Mouse (Mus musculus) midbrain, embryonic 14.5 days (tissue): ENCODE measurements around the gene Slc9a8. TPM values are rescaled to one million over a fixed set of nuclear protein-coding genes. Genes with fewer than 3 reads are reported as not detected.

ENCODE experiments used
- ATAC-seq: fragments of 200-750 bp; cut with Nextera tagmentation; 2 replicates; pipeline ENCODE4 v1.8.0; 2017; ENCODE audit warnings: moderate number of reproducible peaks, moderate library complexity; ENCODE audit not compliant: low FRiP score, low TSS enrichment
- DNase-seq: peaks from one replicate; pipeline ENCODE4 v3.0.0-alpha.2; 2015
- H3K27ac ChIP-seq: fragments of 300-500 bp; sonication (generic); replicated peaks from 2 replicates; pipeline ENCODE4 v1.5.1; 2014; ENCODE audit warnings: mild to moderate bottlenecking, low read depth, low read length, moderate library complexity
- H3K27me3 ChIP-seq: fragments of 300-500 bp; sonication (generic); 2 replicates; pipeline ENCODE4 v1.6.1; 2014; ENCODE audit warnings: low read length, control low read depth, mixed read lengths; ENCODE audit not compliant: control insufficient read depth, insufficient read depth
- H3K36me3 ChIP-seq: fragments of 300-500 bp; sonication (generic); 2 replicates; pipeline ENCODE4 v1.6.1; 2014; ENCODE audit warnings: low read length, control low read depth; ENCODE audit not compliant: control insufficient read depth, insufficient read depth
- H3K4me1 ChIP-seq: fragments of 300-500 bp; sonication (generic); 2 replicates; pipeline ENCODE4 v1.6.1; 2014; ENCODE audit warnings: mild to moderate bottlenecking, antibody characterized with exemption, low read length, control low read depth; ENCODE audit not compliant: control insufficient read depth, insufficient read depth
- H3K4me2 ChIP-seq: fragments of 300-500 bp; sonication (generic); 2 replicates; pipeline ENCODE4 v1.6.1; 2014; ENCODE audit warnings: mild to moderate bottlenecking, low read length, moderate library complexity
- H3K4me3 ChIP-seq: fragments of 300-500 bp; sonication (generic); replicated peaks from 2 replicates; pipeline ENCODE4 v1.5.1; 2014; ENCODE audit warnings: low read depth, low read length
- H3K9ac ChIP-seq: fragments of 300-500 bp; sonication (generic); replicated peaks from 2 replicates; pipeline ENCODE4 v1.6.1; 2014; ENCODE audit warnings: mild to moderate bottlenecking, low read length, moderate library complexity
- H3K9me3 ChIP-seq: fragments of 300-500 bp; sonication (generic); 2 replicates; pipeline ENCODE4 v1.6.1; 2016; ENCODE audit warnings: low read length, control low read depth, mixed read lengths; ENCODE audit not compliant: control insufficient read depth
- WGBS: fragments of 180-500 bp; shearing (Covaris S2); extraction: QIAGEN DNeasy Blood & Tissue Kit; methylation state at CpG from one replicate; pipeline ENCODE4 v1.1.7; 2014; 5-methylcytosine and 5-hydroxymethylcytosine counted together
- polyA plus RNA-seq: library from polyadenylated mRNA; unstranded; fragments of >200 nt; fragmentation: Nextera tagmentation; extraction: Ambion mirVana; gene quantifications from 2 replicates; pipeline ENCODE4 v1.2.1, GENCODE M21; 2014

Slc9a8 gene
- polyA plus RNA-seq, 1 experiment from 2014 or later, result 19.2 TPM

DNA sequence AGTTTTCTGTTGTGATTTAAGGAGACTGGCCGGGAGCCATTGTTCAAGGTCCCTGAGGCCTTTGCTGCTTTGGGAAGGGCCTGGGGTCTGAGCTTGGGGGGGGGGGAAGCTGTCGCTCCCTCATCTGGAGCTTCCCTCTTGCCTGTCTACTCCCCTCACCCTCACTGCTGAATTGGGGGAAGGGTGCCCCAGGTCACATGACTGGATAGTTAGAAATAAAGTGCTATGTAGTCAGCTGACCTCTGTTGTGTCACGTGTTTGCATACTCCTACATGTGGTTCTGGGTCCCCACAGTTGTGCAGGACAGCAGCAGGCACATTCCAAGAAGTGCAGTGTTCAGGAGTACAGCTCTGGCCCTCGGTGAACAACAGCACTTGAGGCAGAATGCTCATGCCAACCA is 55.2 kb downstream of the Slc9a8 start:
- DNase-seq, result no peak
- peaks cover 16% of the 10 kb centered on the region for H3K4me1 ChIP-seq
- H3K27me3 ChIP-seq, result no peaks in the 10 kb centered on the region
- 67% methylated on average over 4 of the region's 4 CpGs for WGBS
- H3K4me2 ChIP-seq, result no peak overlapping the region
- no peak overlapping the region for H3K9ac ChIP-seq
- H3K4me3 ChIP-seq, result no peak overlapping the region
- ATAC-seq, result no peak
- peaks cover 43% of the 10 kb centered on the region for H3K36me3 ChIP-seq
- no peaks in the 10 kb centered on the region for H3K9me3 ChIP-seq
- H3K27ac ChIP-seq, result peak overlapping the region; percentile 75

DNA sequence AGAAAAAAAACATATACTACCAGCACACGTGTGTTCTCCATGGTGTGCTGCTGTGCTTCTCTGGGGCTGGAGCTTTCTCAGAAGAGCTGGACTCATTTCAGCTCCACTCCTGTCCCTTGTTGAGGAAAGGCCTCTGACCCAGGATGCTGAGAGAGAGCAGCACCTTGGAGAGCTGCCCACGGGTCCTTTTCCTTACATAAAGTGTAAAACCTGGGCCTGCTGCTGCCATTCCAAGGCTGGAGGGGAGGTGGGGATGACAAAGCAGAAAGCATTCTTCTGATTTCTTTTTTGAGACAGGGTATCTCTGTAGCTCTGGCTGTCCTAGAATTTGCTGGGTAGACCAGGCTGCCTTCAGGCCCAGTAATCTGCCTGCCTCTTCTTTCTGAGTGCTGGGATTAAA is 56.6 kb downstream of the Slc9a8 start:
- Histone ChIP-seq H3K27ac (no peak overlapping the region), H3K27me3 (no peaks in the 10 kb centered on the region), H3K4me2 (no peak overlapping the region), H3K4me1 (peaks cover 16% of the 10 kb centered on the region), H3K9ac (no peak overlapping the region), H3K4me3 (no peak overlapping the region), H3K36me3 (peaks cover 41% of the 10 kb centered on the region), H3K9me3 (no peaks in the 10 kb centered on the region)
- ATAC-seq, result no peak
- 46% methylated on average over 2 of the region's 2 CpGs for WGBS
- DNase-seq, result no peak

DNA sequence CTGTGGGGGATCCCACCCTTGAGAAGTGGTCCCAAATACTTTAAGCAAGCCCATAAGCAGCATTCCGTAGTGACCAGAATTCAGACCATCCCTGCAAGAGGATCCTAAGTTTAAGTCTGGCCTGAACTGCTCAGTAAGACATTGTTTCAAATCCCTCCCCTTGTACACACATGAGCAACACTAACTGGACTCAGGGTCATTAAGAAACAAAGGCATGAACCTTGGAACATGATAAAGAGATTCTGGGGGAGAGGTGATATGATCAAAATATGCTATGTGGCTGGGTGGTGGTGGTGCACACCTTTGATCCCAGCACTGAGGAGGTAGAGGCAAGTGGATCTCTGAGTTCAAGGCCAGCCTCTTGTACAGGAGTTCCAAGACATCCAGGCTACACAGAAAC is 58.0 kb downstream of the Slc9a8 start:
- Histone ChIP-seq H3K4me1 (peaks cover 16% of the 10 kb centered on the region), H3K4me3 (no peak overlapping the region), H3K4me2 (no peak overlapping the region), H3K27ac (no peak overlapping the region), H3K36me3 (peaks cover 41% of the 10 kb centered on the region), H3K9ac (no peak overlapping the region), H3K27me3 (no peaks in the 10 kb centered on the region), H3K9me3 (no peaks in the 10 kb centered on the region)
- 97% methylated on average over 1 of the region's 1 CpGs for WGBS
- DNase-seq (no peak), ATAC-seq (no peak)

DNA sequence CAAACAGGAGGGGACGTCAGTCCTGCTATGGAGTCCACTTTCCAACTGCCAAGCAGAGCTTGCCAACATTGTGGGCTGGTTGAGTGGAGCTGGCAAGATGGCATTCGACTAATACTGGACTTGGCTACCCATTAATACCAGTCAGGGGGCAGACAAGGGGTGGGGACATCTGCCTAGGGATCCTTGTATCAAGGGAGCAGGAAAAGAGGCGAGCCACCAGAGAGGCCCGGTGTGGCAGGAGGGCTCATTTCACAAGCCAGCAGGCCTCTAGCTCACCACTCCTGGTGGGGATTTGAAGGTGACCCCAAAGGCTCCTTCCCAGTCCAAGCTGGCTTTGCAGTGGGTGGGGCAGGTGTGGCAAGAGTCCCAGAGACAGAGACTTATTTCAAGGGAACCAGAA is 61.2 kb downstream of the Slc9a8 start:
- Histone ChIP-seq H3K4me3 (no peak overlapping the region), H3K9ac (no peak overlapping the region), H3K27ac (no peak overlapping the region), H3K27me3 (no peaks in the 10 kb centered on the region), H3K36me3 (peaks cover 40% of the 10 kb centered on the region), H3K4me2 (no peak overlapping the region), H3K4me1 (no peaks in the 10 kb centered on the region), H3K9me3 (no peaks in the 10 kb centered on the region)
- WGBS, result 91% methylated on average over 4 of the region's 4 CpGs
- DNase-seq (no peak), ATAC-seq (no peak)

DNA sequence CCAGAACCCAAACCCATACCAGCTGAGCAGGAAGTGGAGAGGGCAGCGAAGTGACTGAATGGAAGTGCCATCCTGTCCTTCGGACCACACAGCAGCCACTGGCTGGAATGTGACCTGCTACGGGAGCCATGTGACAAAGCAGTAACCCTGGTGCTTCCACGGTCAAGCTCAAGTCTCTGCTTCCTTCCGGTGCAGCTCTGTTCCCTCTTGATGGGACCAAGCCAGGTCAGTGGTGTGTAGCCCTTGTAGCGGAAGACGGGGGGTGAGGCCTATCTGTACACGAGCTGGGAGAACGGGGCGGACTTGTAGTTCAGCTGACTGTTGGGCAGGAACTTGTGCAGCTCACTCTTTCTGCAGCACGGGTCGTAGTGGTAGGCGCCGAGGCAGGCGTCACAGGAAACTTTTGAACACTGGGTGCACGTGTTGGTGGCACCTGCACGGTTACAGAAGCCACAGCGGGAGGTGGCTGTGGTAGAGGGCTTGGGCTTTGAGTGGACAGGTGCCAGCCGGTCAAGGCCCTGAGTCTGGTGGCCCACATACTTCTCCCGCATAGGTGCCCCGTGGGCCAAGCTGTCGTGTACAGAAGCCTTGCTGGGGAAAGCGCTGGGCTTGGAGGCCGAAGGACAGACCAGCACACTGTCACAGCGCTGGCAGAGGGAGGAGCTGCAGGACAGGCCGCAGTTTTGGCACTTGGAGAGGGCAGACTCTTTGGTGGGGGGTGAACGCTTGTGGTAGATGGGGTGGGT is 61.7 kb downstream of the Slc9a8 start:
- H3K36me3 ChIP-seq, result peaks cover 40% of the 10 kb centered on the region

DNA sequence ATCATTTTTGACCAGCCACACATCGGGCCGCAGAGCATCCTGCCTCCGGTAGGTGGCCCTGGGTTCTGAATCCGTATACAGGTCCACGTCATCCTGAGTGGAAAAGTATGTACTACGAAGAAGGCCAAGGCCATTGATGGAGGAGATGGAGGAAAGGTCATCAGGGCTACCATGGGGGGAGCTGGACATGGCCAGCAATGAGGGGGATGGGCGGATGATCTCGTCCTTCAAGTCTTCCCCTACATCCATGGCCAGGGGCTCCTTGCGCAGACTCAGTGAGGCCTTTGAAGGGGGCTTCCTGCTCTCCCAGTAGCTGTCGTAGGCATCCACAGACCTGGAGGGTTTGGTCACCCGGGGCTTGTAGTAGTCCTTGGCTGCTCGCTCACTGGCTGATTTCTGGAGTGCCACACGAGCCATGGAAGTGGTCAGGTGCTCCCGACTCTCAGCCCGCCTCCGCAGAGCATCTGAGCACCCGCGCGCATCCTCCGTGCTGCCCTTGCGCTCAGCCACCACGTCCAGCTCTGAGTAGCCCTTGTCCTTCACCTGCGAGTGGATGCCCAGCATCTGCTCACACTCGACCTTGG is 62.4 kb downstream of the Slc9a8 start:
- H3K36me3 ChIP-seq, result peaks cover 43% of the 10 kb centered on the region
- DNase-seq, result no peak

More for the DNA sequence above, 61.7 kb downstream of the Slc9a8 start:
- no peaks in the 10 kb centered on the region for H3K9me3 ChIP-seq
- no peak for ATAC-seq
- DNase-seq, result no peak
- no peak overlapping the region for H3K9ac ChIP-seq
- H3K27ac ChIP-seq, result no peak overlapping the region
- no peak overlapping the region for H3K4me3 ChIP-seq
- 94% methylated on average over 27 of the region's 27 CpGs for WGBS
- H3K4me1 ChIP-seq, result no peaks in the 10 kb centered on the region
- H3K4me2 ChIP-seq, result no peak overlapping the region
- H3K27me3 ChIP-seq, result no peaks in the 10 kb centered on the region

DNA sequence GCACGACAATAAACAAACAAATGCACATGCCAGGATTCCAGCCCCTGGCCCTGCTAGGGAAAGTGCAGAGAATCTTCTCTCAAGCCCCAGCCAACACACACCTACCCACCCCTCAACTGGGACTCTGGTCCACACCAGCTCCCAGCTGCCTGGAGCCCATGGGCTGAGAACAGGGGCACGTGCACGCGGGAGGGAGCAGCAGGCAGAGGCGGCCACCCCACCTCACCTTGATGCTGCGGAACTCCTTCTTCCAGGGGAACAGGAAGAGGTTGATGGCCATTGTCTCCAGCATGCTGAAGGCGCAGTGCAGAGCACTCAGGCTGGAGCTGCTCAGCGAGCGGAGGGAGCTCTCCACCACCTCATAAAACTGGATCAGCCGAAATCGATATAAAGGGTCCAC is 63.4 kb downstream of the Slc9a8 start:
- ATAC-seq (no peak), DNase-seq (no peak)
- no peaks in the 10 kb centered on the region for H3K27me3 ChIP-seq
- no peaks in the 10 kb centered on the region for H3K4me1 ChIP-seq
- H3K27ac ChIP-seq, result no peak overlapping the region
- no peak overlapping the region for H3K4me2 ChIP-seq
- 93% methylated on average over 11 of the region's 11 CpGs for WGBS
- H3K9me3 ChIP-seq, result no peaks in the 10 kb centered on the region
- H3K36me3 ChIP-seq, result peaks cover 44% of the 10 kb centered on the region
- H3K9ac ChIP-seq, result no peak overlapping the region
- H3K4me3 ChIP-seq, result no peak overlapping the region

More for the DNA sequence above, 62.4 kb downstream of the Slc9a8 start:
- Histone ChIP-seq H3K9ac (no peak overlapping the region), H3K4me3 (no peak overlapping the region), H3K4me2 (no peak overlapping the region), H3K27me3 (no peaks in the 10 kb centered on the region), H3K4me1 (no peaks in the 10 kb centered on the region), H3K9me3 (no peaks in the 10 kb centered on the region), H3K27ac (no peak overlapping the region)
- 94% methylated on average over 24 of the region's 24 CpGs for WGBS
- ATAC-seq, result no peak

DNA sequence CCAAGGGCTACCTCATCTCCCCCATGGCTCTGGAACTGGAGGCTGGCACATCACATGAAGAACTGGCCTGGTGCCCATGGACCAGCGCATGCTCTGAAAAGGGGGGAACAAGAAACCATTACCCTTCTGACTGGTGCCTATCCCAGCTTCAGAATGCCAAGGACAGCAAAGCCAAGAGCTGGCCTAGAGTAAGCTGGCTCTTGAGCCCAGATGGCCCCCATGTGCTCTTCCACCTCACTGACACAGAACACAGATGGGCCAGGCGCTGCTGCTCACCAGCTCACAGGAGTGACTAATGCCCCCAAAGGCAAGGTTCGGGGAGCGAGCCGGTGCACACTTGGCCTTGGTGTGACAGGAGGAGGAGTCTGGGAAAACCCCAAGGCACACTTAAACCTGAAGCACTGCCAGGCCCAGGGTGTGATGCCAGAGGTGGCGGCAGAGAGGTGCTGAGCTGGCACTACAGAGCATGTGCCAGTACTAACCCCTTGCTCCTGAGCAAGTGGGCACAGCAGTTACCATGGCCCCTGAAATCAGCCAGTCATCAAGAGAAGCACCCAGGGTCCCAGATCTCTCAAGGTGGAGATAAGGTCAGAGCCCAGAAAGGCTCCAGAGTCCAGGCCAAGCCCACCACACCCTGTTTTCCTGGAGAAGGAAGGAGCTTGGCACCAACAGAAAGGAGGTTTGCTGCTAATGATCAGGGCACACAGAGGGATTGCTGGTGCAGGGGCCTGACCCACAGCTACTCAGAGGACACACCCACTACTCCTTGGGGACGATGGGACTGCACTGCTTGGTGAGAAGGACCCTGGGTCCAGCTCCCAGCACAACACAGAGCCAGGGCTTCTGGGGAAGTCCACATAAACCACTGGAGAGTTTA is 64.2 kb downstream of the Slc9a8 start:
- 86% methylated on average over 7 of the region's 7 CpGs for WGBS
- H3K36me3 ChIP-seq, result peaks cover 40% of the 10 kb centered on the region
- H3K27ac ChIP-seq, result no peak overlapping the region
- ATAC-seq (no peak), DNase-seq (no peak)
- no peaks in the 10 kb centered on the region for H3K27me3 ChIP-seq
- H3K4me1 ChIP-seq, result no peaks in the 10 kb centered on the region
- H3K9me3 ChIP-seq, result no peaks in the 10 kb centered on the region
- H3K4me3 ChIP-seq, result no peak overlapping the region
- no peak overlapping the region for H3K4me2 ChIP-seq
- H3K9ac ChIP-seq, result no peak overlapping the region
